Mouse (Mus musculus) midbrain, embryonic 10.5 days (tissue): ENCODE measurements around the gene Dock3. TPM values are rescaled to one million over a fixed set of nuclear protein-coding genes. Genes with fewer than 3 reads are reported as not detected.

ENCODE experiments used
- DNase-seq: peaks from one replicate; pipeline ENCODE4 v3.0.0-alpha.2; 2017; ENCODE audit warnings: low spot score
- H3K27ac ChIP-seq: fragments of 300-500 bp; sonication (generic); replicated peaks from 2 replicates; pipeline ENCODE4 v1.5.1; 2016; ENCODE audit warnings: mild to moderate bottlenecking
- H3K27me3 ChIP-seq: fragments of 300-500 bp; sonication (generic); 2 replicates; pipeline ENCODE4 v1.6.1; 2016; ENCODE audit warnings: low read depth, mild to moderate bottlenecking; ENCODE audit not compliant: poor library complexity, severe bottlenecking
- H3K36me3 ChIP-seq: fragments of 300-500 bp; sonication (generic); 2 replicates; pipeline ENCODE4 v1.6.1; 2016; ENCODE audit warnings: mild to moderate bottlenecking, moderate library complexity
- H3K4me1 ChIP-seq: fragments of 300-500 bp; sonication (generic); 2 replicates; pipeline ENCODE4 v1.6.1; 2016
- H3K4me3 ChIP-seq: fragments of 300-500 bp; sonication (generic); 2 replicates; pipeline ENCODE4 v1.5.1; 2016; ENCODE audit warnings: mild to moderate bottlenecking, moderate library complexity
- H3K9me3 ChIP-seq: fragments of 300-500 bp; sonication (generic); replicated peaks from 2 replicates; pipeline ENCODE4 v1.6.1; 2016; ENCODE audit warnings: mild to moderate bottlenecking
- WGBS: fragments of 180-500 bp; shearing (Covaris S2); methylation state at CpG from one replicate; pipeline ENCODE4 v1.1.7; 2016; 5-methylcytosine and 5-hydroxymethylcytosine counted together
- polyA plus RNA-seq: library from polyadenylated mRNA; unstranded; fragments of >200 nt; fragmentation: Nextera tagmentation; extraction: Ambion mirVana; gene quantifications from 2 replicates; pipeline ENCODE4 v1.2.1, GENCODE M21; 2016

The Dock3 gene
- polyA plus RNA-seq, 1 experiment from 2014 or later = 4.2 TPM

DNA sequence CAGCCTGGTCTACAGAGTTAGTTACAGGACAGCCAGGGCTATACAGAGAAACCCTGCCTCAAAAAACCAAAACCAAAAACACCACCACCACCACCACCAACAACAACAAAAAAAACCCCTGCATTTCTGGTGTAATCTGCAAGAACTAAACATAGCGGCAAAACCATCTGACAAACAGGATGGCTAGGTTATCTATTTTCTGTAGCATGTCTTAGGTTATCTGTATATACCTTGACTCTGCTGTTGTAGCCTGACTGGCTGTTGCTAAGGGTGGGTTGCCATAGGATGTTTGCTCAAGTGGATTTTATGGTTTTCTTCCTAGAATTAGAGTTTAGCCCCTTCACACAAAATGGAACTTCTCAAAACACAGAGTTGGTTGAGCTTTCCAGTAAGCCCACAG lies 38.1 kb upstream of the Dock3 start:
- Histone ChIP-seq H3K27me3 (no peaks in the 10 kb centered on the region), H3K36me3 (no peaks in the 10 kb centered on the region), H3K4me3 (no peak overlapping the region), H3K4me1 (0 out of 2 replicates have a peak, but pooled peaks cover 3% of the 10 kb centered on the region), H3K27ac (no peak overlapping the region), H3K9me3 (no peaks in the 10 kb centered on the region)
- no peak for DNase-seq
- 97% methylated on average over 1 of the region's 1 CpGs for WGBS

- no peak overlapping the region for H3K4me3 ChIP-seq
- WGBS = 63% methylated on average over 4 of the region's 4 CpGs
- no peaks in the 10 kb centered on the region for H3K9me3 ChIP-seq
- H3K4me1 ChIP-seq = peaks cover 3% of the 10 kb centered on the region; the same call in 1 of the 2 replicates
- H3K27me3 ChIP-seq = no peaks in the 10 kb centered on the region
- no peak overlapping the region for H3K27ac ChIP-seq
- DNase-seq = no peak
- no peaks in the 10 kb centered on the region for H3K36me3 ChIP-seq
Observed at GRCm38 (mm10) chr9:107267721-107268402, 36.2 kb upstream of the Dock3 start.

GRCm38 (mm10) chr9:107267028-107267427 lies 35.3 kb upstream of the Dock3 start:
- no peaks in the 10 kb centered on the region for H3K9me3 ChIP-seq
- H3K36me3 ChIP-seq = no peaks in the 10 kb centered on the region
- no peaks in the 10 kb centered on the region for H3K27me3 ChIP-seq
- H3K4me1 ChIP-seq = peaks cover 6% of the 10 kb centered on the region; the same call in 1 of the 2 replicates
- H3K27ac ChIP-seq = no peak overlapping the region
- 87% methylated on average over 1 of the region's 1 CpGs for WGBS
- no peak overlapping the region for H3K4me3 ChIP-seq
- no peak for DNase-seq

DNA sequence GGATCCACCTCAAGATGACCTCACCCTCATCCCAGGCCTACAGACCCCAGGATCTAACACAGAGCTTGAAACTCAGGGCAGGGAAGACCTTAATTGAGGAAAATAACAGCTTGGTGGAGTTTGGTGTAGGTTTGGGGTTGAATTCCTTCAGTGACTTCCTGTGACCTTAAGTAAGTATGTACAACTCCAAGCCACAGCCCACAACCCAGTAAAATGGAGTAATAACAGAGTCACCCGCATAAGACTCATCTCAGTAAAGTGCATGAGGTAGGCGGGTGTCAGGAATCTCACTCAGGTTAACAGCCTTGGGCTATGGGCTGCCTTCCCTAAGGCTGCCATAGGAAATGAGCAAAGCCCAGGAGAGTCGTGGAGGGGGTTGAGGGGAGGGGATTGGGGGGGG lies 33.0 kb upstream of the Dock3 start:
- no peak overlapping the region for H3K4me3 ChIP-seq
- H3K27ac ChIP-seq = no peak overlapping the region
- no peaks in the 10 kb centered on the region for H3K36me3 ChIP-seq
- peaks cover 6% of the 10 kb centered on the region; the same call in 1 of the 2 replicates for H3K4me1 ChIP-seq
- H3K27me3 ChIP-seq = no peaks in the 10 kb centered on the region
- H3K9me3 ChIP-seq = no peaks in the 10 kb centered on the region
- WGBS = 78% methylated on average over 3 of the region's 3 CpGs
- no peak for DNase-seq

GRCm38 (mm10) chr9:107263912-107264311 lies 32.2 kb upstream of the Dock3 start:
- peaks cover 6% of the 10 kb centered on the region; the same call in 1 of the 2 replicates for H3K4me1 ChIP-seq
- H3K36me3 ChIP-seq = no peaks in the 10 kb centered on the region
- H3K27me3 ChIP-seq = no peaks in the 10 kb centered on the region
- H3K9me3 ChIP-seq = no peaks in the 10 kb centered on the region
- no peak overlapping the region for H3K4me3 ChIP-seq
- no peak overlapping the region for H3K27ac ChIP-seq
- WGBS = 87% methylated on average over 5 of the region's 5 CpGs
- DNase-seq = no peak

- WGBS = 83% methylated on average over 7 of the region's 7 CpGs
- H3K36me3 ChIP-seq = no peaks in the 10 kb centered on the region
- H3K27ac ChIP-seq = no peak overlapping the region
- no peak for DNase-seq
- no peaks in the 10 kb centered on the region for H3K9me3 ChIP-seq
- no peaks in the 10 kb centered on the region for H3K27me3 ChIP-seq
- H3K4me3 ChIP-seq = no peak overlapping the region
- peaks cover 6% of the 10 kb centered on the region; the same call in 1 of the 2 replicates for H3K4me1 ChIP-seq
Observed at GRCm38 (mm10) chr9:107262375-107262774, 30.7 kb upstream of the Dock3 start.

DNA sequence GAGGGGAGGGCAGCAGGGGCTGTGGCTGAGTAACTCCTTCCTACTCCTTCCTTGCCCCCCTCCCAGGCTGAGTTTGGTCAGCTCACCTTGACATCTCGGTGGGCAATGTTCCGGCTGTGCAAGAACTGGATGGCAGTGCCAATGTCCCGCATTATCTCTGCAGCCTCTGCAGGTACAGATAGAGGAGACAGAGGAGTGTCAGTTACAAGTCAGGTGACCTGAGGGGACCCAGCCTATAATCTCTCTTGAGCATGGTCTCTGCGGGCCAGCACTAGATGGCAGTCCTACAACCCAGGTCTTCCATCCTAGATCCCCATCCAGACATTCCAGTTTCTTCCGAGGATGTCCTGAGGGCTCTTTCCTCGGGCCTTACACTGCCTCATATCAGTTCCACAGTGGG lies 30.1 kb upstream of the Dock3 start:
- H3K4me1 ChIP-seq = peaks cover 6% of the 10 kb centered on the region; the same call in 1 of the 2 replicates
- no peak overlapping the region for H3K4me3 ChIP-seq
- no peak for DNase-seq
- 83% methylated on average over 6 of the region's 6 CpGs for WGBS
- H3K36me3 ChIP-seq = no peaks in the 10 kb centered on the region
- no peaks in the 10 kb centered on the region for H3K27me3 ChIP-seq
- no peaks in the 10 kb centered on the region for H3K9me3 ChIP-seq
- H3K27ac ChIP-seq = no peak overlapping the region

GRCm38 (mm10) chr9:107260836-107261235 lies 29.1 kb upstream of the Dock3 start:
- Histone ChIP-seq H3K36me3 (no peaks in the 10 kb centered on the region), H3K4me1 (peaks cover 7% of the 10 kb centered on the region), H3K9me3 (no peaks in the 10 kb centered on the region), H3K27ac (no peak overlapping the region), H3K27me3 (no peaks in the 10 kb centered on the region), H3K4me3 (no peak overlapping the region)
- DNase-seq = no peak
- 79% methylated on average over 8 of the region's 8 CpGs for WGBS

- WGBS = 81% methylated on average over 2 of the region's 2 CpGs
- no peaks in the 10 kb centered on the region for H3K27me3 ChIP-seq
- H3K27ac ChIP-seq = no peak overlapping the region
Observed at GRCm38 (mm10) chr9:107260429-107260828, 28.7 kb upstream of the Dock3 start.

DNA sequence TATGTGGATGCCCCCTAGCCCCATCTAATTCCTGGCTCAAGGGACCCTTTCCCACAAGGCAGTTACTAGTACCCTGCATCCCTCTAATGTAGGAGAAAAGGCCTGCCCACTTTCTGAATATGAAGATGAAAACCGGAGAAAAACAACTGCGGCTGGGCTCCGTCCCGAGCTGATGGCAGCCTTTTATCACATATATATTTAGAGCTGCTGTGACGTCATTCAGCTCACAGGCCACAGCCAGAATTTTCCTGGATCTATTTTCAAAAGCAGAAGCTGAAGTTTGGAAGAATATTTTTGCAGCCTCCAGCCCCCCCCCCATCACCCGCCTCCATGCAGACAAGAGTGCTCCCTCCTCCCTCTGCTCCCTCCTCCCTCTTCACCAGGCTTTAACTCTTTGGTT lies 27.9 kb upstream of the Dock3 start:
- no peak overlapping the region for H3K4me3 ChIP-seq
- peaks cover 17% of the 10 kb centered on the region for H3K4me1 ChIP-seq
- WGBS = 84% methylated on average over 6 of the region's 6 CpGs
- H3K27ac ChIP-seq = no peak overlapping the region
- no peak for DNase-seq
- no peaks in the 10 kb centered on the region for H3K27me3 ChIP-seq
- H3K36me3 ChIP-seq = no peaks in the 10 kb centered on the region
- no peaks in the 10 kb centered on the region for H3K9me3 ChIP-seq

More at GRCm38 (mm10) chr9:107260429-107260828, 28.7 kb upstream of the Dock3 start:
- Histone ChIP-seq H3K4me3 (no peak overlapping the region), H3K9me3 (no peaks in the 10 kb centered on the region), H3K4me1 (peaks cover 12% of the 10 kb centered on the region), H3K36me3 (no peaks in the 10 kb centered on the region)
- DNase-seq = no peak

DNA sequence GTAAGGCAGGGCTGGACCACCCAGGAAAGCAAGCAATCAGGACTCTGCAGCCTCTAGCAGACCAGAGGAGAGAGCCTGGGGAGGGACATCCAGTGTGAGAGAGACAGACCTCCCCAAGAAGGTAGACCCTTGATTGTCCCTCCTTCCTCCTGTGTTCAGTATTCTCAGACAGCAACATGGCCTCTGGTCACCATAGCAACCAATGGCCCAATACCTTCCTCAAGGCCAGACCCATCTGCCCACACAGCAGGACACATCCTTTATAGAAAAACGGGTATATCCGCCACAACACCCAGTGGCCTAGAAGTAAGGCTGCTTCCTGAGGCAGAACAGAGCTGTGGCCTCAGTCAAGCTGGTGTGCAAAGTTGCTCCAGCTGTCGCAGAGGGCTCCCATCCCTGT lies 23.9 kb upstream of the Dock3 start:
- Histone ChIP-seq H3K4me3 (no peak overlapping the region), H3K4me1 (peaks cover 22% of the 10 kb centered on the region), H3K36me3 (no peaks in the 10 kb centered on the region), H3K9me3 (no peaks in the 10 kb centered on the region), H3K27ac (peak overlapping the region; percentile 43; the same call in 1 of the 2 replicates), H3K27me3 (no peaks in the 10 kb centered on the region)
- peak; percentile 35 for DNase-seq
- 44% methylated on average over 3 of the region's 3 CpGs for WGBS

GRCm38 (mm10) chr9:107254925-107255324 lies 23.2 kb upstream of the Dock3 start:
- Histone ChIP-seq H3K27me3 (no peaks in the 10 kb centered on the region), H3K9me3 (no peaks in the 10 kb centered on the region), H3K4me1 (peaks cover 22% of the 10 kb centered on the region), H3K36me3 (no peaks in the 10 kb centered on the region), H3K4me3 (no peak overlapping the region), H3K27ac (no peak overlapping the region)
- no peak for DNase-seq
- 85% methylated on average over 3 of the region's 3 CpGs for WGBS

GRCm38 (mm10) chr9:107254476-107254875 lies 22.8 kb upstream of the Dock3 start:
- 86% methylated on average over 12 of the region's 12 CpGs for WGBS
- H3K27me3 ChIP-seq = no peaks in the 10 kb centered on the region

More at GRCm38 (mm10) chr9:107254476-107254875, 22.8 kb upstream of the Dock3 start:
- no peak overlapping the region for H3K4me3 ChIP-seq
- no peak for DNase-seq
- no peak overlapping the region for H3K27ac ChIP-seq
- H3K9me3 ChIP-seq = no peaks in the 10 kb centered on the region
- peaks cover 22% of the 10 kb centered on the region for H3K4me1 ChIP-seq
- H3K36me3 ChIP-seq = no peaks in the 10 kb centered on the region
